Mouse (Mus musculus): ENCODE data around the gene Rundc3a.

- no peak for TF ChIP-seq POLR2A (IDR thresholded peaks at IDR 0.05; ENCODE audit: insufficient read depth, low read depth, low read length)
- no peak for TF ChIP-seq EP300 (IDR thresholded peaks at IDR 0.05; ENCODE audit: insufficient read depth, low read depth, low read length)
- no peak for TF ChIP-seq CTCF (IDR thresholded peaks at IDR 0.05)
These were observed 45.5 kb upstream of the Rundc3a start for GRCm38 (mm10) chr11:102347683-102348082.
